Mouse (Mus musculus) neural tube, embryonic 15.5 days (tissue): Measurements from ENCODE around the gene Wbp2. TPM values are rescaled to one million over a fixed set of nuclear protein-coding genes. Genes with fewer than 3 reads are reported as not detected.
"Not testable (repeated sequence)": the region's sequence is repeated elsewhere in the genome, so short reads cannot be mapped to it uniquely, and the experiment has no call there.

Source experiments
- ATAC-seq: fragments of 200-750 bp; cut with Nextera tagmentation; 2 replicates; pipeline ENCODE4 v1.8.0; 2017; ENCODE audit warnings: mild to moderate bottlenecking, moderate TSS enrichment, moderate library complexity; ENCODE audit not compliant: low FRiP score
- H3K27ac ChIP-seq: fragments of 300-500 bp; sonication (generic); replicated peaks from 2 replicates; pipeline ENCODE4 v1.5.1; 2015; ENCODE audit warnings: mild to moderate bottlenecking, inconsistent platforms
- H3K27me3 ChIP-seq: fragments of 300-500 bp; sonication (generic); replicated peaks from 2 replicates; pipeline ENCODE4 v1.6.1; 2015; ENCODE audit warnings: inconsistent platforms
- H3K36me3 ChIP-seq: fragments of 300-500 bp; sonication (generic); 2 replicates; pipeline ENCODE4 v1.6.1; 2015; ENCODE audit warnings: inconsistent platforms
- H3K4me1 ChIP-seq: fragments of 300-500 bp; sonication (generic); 2 replicates; pipeline ENCODE4 v1.6.1; 2015; ENCODE audit warnings: inconsistent platforms
- H3K4me2 ChIP-seq: fragments of 300-500 bp; sonication (generic); 2 replicates; pipeline ENCODE4 v1.6.1; 2015; ENCODE audit warnings: inconsistent platforms, mild to moderate bottlenecking, moderate library complexity
- H3K4me3 ChIP-seq: fragments of 300-500 bp; sonication (generic); replicated peaks from 2 replicates; pipeline ENCODE4 v1.5.1; 2015; ENCODE audit warnings: mild to moderate bottlenecking, inconsistent platforms
- H3K9ac ChIP-seq: fragments of 300-500 bp; sonication (generic); replicated peaks from 2 replicates; pipeline ENCODE4 v1.6.1; 2015; ENCODE audit warnings: mild to moderate bottlenecking, inconsistent platforms
- H3K9me3 ChIP-seq: fragments of 300-500 bp; sonication (generic); replicated peaks from 2 replicates; pipeline ENCODE4 v1.6.1; 2016; ENCODE audit warnings: inconsistent platforms
- WGBS: fragments of 180-500 bp; shearing (Covaris S2); methylation state at CpG from one replicate; pipeline ENCODE4 v1.1.7; 2015; ENCODE audit warnings: mixed read lengths; 5-methylcytosine and 5-hydroxymethylcytosine counted together
- polyA plus RNA-seq: library from polyadenylated mRNA; unstranded; fragments of >200 nt; fragmentation: Nextera tagmentation; extraction: Ambion mirVana; gene quantifications from 2 replicates; pipeline ENCODE4 v1.2.1, GENCODE M21; 2015

Gene Wbp2
- polyA plus RNA-seq, 1 experiment from 2014 or later, result 162 TPM

- no peak overlapping the region for H3K9ac ChIP-seq
- no peaks in the 10 kb centered on the region for H3K9me3 ChIP-seq
- H3K27me3 ChIP-seq, result no peaks in the 10 kb centered on the region
- no peak for ATAC-seq
- H3K4me2 ChIP-seq, result no peak overlapping the region
- no peak overlapping the region for H3K27ac ChIP-seq
- H3K4me3 ChIP-seq, result no peak overlapping the region
- WGBS, result 74% methylated on average over 14 of the region's 14 CpGs
- peaks cover 19% of the 10 kb centered on the region for H3K4me1 ChIP-seq
- no peaks in the 10 kb centered on the region for H3K36me3 ChIP-seq
Observed at GRCm38 (mm10) chr11:116098711-116099460, 12.1 kb upstream of the Wbp2 start.

GRCm38 (mm10) chr11:116096213-116097108 lies 9.7 kb upstream of the Wbp2 start:
- H3K4me2 ChIP-seq, result no peak overlapping the region
- H3K9ac ChIP-seq, result no peak overlapping the region
- no peaks in the 10 kb centered on the region for H3K36me3 ChIP-seq
- H3K4me3 ChIP-seq, result no peak overlapping the region
- no peaks in the 10 kb centered on the region for H3K27me3 ChIP-seq
- H3K9me3 ChIP-seq, result no peaks in the 10 kb centered on the region
- no peak overlapping the region for H3K27ac ChIP-seq
- H3K4me1 ChIP-seq, result peaks cover 4% of the 10 kb centered on the region; the same call in 1 of the 2 replicates
- whole genome bisulfite sequencing, result 95% methylated on average over 5 of the region's 5 CpGs
- ATAC-seq, result no peak

- H3K27me3 ChIP-seq, result no peaks in the 10 kb centered on the region
- H3K4me3 ChIP-seq, result no peak overlapping the region
- 78% methylated on average over 3 of the region's 3 CpGs for WGBS
- no peaks in the 10 kb centered on the region for H3K9me3 ChIP-seq
- no peak overlapping the region for H3K4me2 ChIP-seq
- peaks cover 4% of the 10 kb centered on the region; the same call in 1 of the 2 replicates for H3K4me1 ChIP-seq
- no peak overlapping the region for H3K9ac ChIP-seq
- no peak overlapping the region for H3K27ac ChIP-seq
- no peak for ATAC-seq
- H3K36me3 ChIP-seq, result no peaks in the 10 kb centered on the region
Observed at GRCm38 (mm10) chr11:116095573-116095972, 8.8 kb upstream of the Wbp2 start.

GRCm38 (mm10) chr11:116093771-116094565 lies 7.2 kb upstream of the Wbp2 start:
- Histone ChIP-seq H3K36me3 (no peaks in the 10 kb centered on the region), H3K4me3 (no peak overlapping the region), H3K27ac (no peak overlapping the region), H3K4me1 (no peaks in the 10 kb centered on the region), H3K27me3 (no peaks in the 10 kb centered on the region), H3K4me2 (no peak overlapping the region), H3K9me3 (no peaks in the 10 kb centered on the region), H3K9ac (no peak overlapping the region)
- no peak for ATAC-seq
- WGBS, result 70% methylated on average over 16 of the region's 16 CpGs

- H3K27ac ChIP-seq, H3K36me3 ChIP-seq, ATAC-seq, H3K9me3 ChIP-seq, H3K4me2 ChIP-seq, H3K27me3 ChIP-seq, H3K9ac ChIP-seq, H3K4me3 ChIP-seq, H3K4me1 ChIP-seq: not testable (repeated sequence)
- 93% methylated on average over 6 of the region's 6 CpGs for WGBS
Observed at GRCm38 (mm10) chr11:116092959-116093358, 6.2 kb upstream of the Wbp2 start.

GRCm38 (mm10) chr11:116091591-116091990 lies 4.8 kb upstream of the Wbp2 start:
- Histone ChIP-seq H3K4me2 (no peak overlapping the region), H3K9ac (no peak overlapping the region), H3K9me3 (no peaks in the 10 kb centered on the region), H3K27ac (no peak overlapping the region), H3K36me3 (no peaks in the 10 kb centered on the region), H3K27me3 (no peaks in the 10 kb centered on the region), H3K4me3 (no peak overlapping the region), H3K4me1 (peaks cover 8% of the 10 kb centered on the region)
- no peak for ATAC-seq
- WGBS, result 89% methylated on average over 6 of the region's 6 CpGs

- H3K4me3 ChIP-seq, result no peak overlapping the region
- no peaks in the 10 kb centered on the region for H3K27me3 ChIP-seq
- ATAC-seq, result no peak
- peaks cover 22% of the 10 kb centered on the region for H3K4me1 ChIP-seq
- H3K9ac ChIP-seq, result no peak overlapping the region
- H3K9me3 ChIP-seq, result no peaks in the 10 kb centered on the region
- H3K4me2 ChIP-seq, result no peak overlapping the region
- H3K36me3 ChIP-seq, result no peaks in the 10 kb centered on the region
- H3K27ac ChIP-seq, result no peak overlapping the region
- 92% methylated on average over 6 of the region's 6 CpGs for WGBS
Observed at GRCm38 (mm10) chr11:116089545-116089944, 2.8 kb upstream of the Wbp2 start.

- 90% methylated on average over 11 of the region's 11 CpGs for WGBS
- Histone ChIP-seq H3K27ac (no peak overlapping the region), H3K4me2 (no peak overlapping the region), H3K4me3 (no peak overlapping the region), H3K36me3 (no peaks in the 10 kb centered on the region), H3K9ac (no peak overlapping the region), H3K9me3 (no peaks in the 10 kb centered on the region), H3K4me1 (peaks cover 22% of the 10 kb centered on the region), H3K27me3 (no peaks in the 10 kb centered on the region)
- ATAC-seq, result no peak
Observed at GRCm38 (mm10) chr11:116088741-116089394, 2.1 kb upstream of the Wbp2 start.

- Histone ChIP-seq H3K4me3 (0 out of 2 replicates have a peak overlapping the region, but pooled peaks have one; percentile 55), H3K36me3 (peaks cover 7% of the 10 kb centered on the region; the same call in 1 of the 2 replicates), H3K4me1 (peaks cover 22% of the 10 kb centered on the region), H3K9me3 (no peaks in the 10 kb centered on the region), H3K27me3 (no peaks in the 10 kb centered on the region), H3K9ac (no peak overlapping the region), H3K4me2 (no peak overlapping the region), H3K27ac (no peak overlapping the region)
- 89% methylated on average over 8 of the region's 8 CpGs for WGBS
- no peak for ATAC-seq
Observed at GRCm38 (mm10) chr11:116088188-116088587, 1.4 kb upstream of the Wbp2 start.

GRCm38 (mm10) chr11:116087194-116088130 lies 667 bp upstream of the Wbp2 start:
- ATAC-seq, result peak; percentile 77
- Histone ChIP-seq H3K9me3 (no peaks in the 10 kb centered on the region), H3K9ac (peak overlapping the region; percentile 52), H3K4me1 (peaks cover 22% of the 10 kb centered on the region), H3K27me3 (no peaks in the 10 kb centered on the region), H3K36me3 (peaks cover 12% of the 10 kb centered on the region), H3K4me3 (peak overlapping the region; percentile 55), H3K27ac (peak overlapping the region; percentile 85), H3K4me2 (peak overlapping the region; percentile 66)
- WGBS, result 4% methylated on average over 31 of the region's 31 CpGs
